Mouse (Mus musculus) hindbrain, postnatal 0 days (tissue): ENCODE measurements around the gene Dnmbp. TPM values are rescaled to one million over a fixed set of nuclear protein-coding genes. Genes with fewer than 3 reads are reported as not detected.
A peak's percentile ranks its signal among the peaks of the same experiment; 100 is the strongest.
"Not testable (repeated sequence)": the region's sequence is repeated elsewhere in the genome, so short reads cannot be mapped to it uniquely, and the experiment has no call there.

Source experiments
- ATAC-seq: fragments of 200-750 bp; cut with Nextera tagmentation; 2 replicates; pipeline ENCODE4 v1.8.0; 2017; ENCODE audit warnings: mild to moderate bottlenecking, moderate TSS enrichment, moderate library complexity
- DNase-seq: peaks from one replicate; pipeline ENCODE4 v3.0.0-alpha.2; 2015; ENCODE audit warnings: low spot score
- H3K27ac ChIP-seq: fragments of 300-500 bp; sonication (generic); 2 replicates; pipeline ENCODE4 v1.5.1; 2014; ENCODE audit warnings: mild to moderate bottlenecking
- H3K27me3 ChIP-seq: fragments of 300-500 bp; sonication (generic); 2 replicates; pipeline ENCODE4 v1.6.1; 2014; ENCODE audit warnings: low read length, mixed read lengths; ENCODE audit not compliant: insufficient read depth
- H3K36me3 ChIP-seq: fragments of 300-500 bp; sonication (generic); 2 replicates; pipeline ENCODE4 v1.6.1; 2014; ENCODE audit warnings: low read length, mixed read lengths; ENCODE audit not compliant: insufficient read depth
- H3K4me1 ChIP-seq: fragments of 300-500 bp; sonication (generic); 2 replicates; pipeline ENCODE4 v1.6.1; 2014; ENCODE audit warnings: antibody characterized with exemption, low read length, mixed read lengths; ENCODE audit not compliant: insufficient read depth
- H3K4me2 ChIP-seq: fragments of 300-500 bp; sonication (generic); 2 replicates; pipeline ENCODE4 v1.6.1; 2014; ENCODE audit warnings: low read depth, mild to moderate bottlenecking, low read length, moderate library complexity, mixed read lengths
- H3K4me3 ChIP-seq: fragments of 300-500 bp; sonication (generic); 2 replicates; pipeline ENCODE4 v1.5.1; 2014; ENCODE audit warnings: low read length
- H3K9ac ChIP-seq: fragments of 300-500 bp; sonication (generic); replicated peaks from 2 replicates; pipeline ENCODE4 v1.6.1; 2014; ENCODE audit warnings: mild to moderate bottlenecking, low read length, moderate library complexity, mixed read lengths
- H3K9me3 ChIP-seq: fragments of 300-500 bp; sonication (generic); 2 replicates; pipeline ENCODE4 v1.6.1; 2016; ENCODE audit warnings: low read length, mixed read lengths
- CTCF ChIP-seq: IDR thresholded peaks from 2 replicates; pipeline ENCODE4 v1.5.1; 2016; ENCODE audit warnings: antibody characterized with exemption, control low read depth, low read depth
- WGBS: fragments of 180-500 bp; shearing (Covaris S2); extraction: QIAGEN DNeasy Blood & Tissue Kit; methylation state at CpG from one replicate; pipeline ENCODE4 v1.1.7; 2014; 5-methylcytosine and 5-hydroxymethylcytosine counted together
- polyA plus RNA-seq: library from polyadenylated mRNA; unstranded; fragments of >200 nt; fragmentation: Nextera tagmentation; extraction: Ambion mirVana; gene quantifications from 2 replicates; pipeline ENCODE4 v1.2.1, GENCODE M21; 2015
- total RNA-seq: library from RNA; depleted of rRNA; stranded (reverse); fragments of >200 nt; gene quantifications from 2 replicates; pipeline ENCODE4 v1.2.3, GENCODE M21; 2014

Gene Dnmbp
- total and polyA plus RNA-seq, 2 experiments from 2014 or later: 6.5 to 13.3 TPM

- Histone ChIP-seq H3K27ac (no peak overlapping the region), H3K4me2 (no peak overlapping the region), H3K4me3 (no peak overlapping the region), H3K4me1 (no peaks in the 10 kb centered on the region), H3K36me3 (no peaks in the 10 kb centered on the region), H3K9ac (no peak overlapping the region), H3K9me3 (no peaks in the 10 kb centered on the region), H3K27me3 (no peaks in the 10 kb centered on the region)
- no peak for DNase-seq
- peak; percentile 42 for TF ChIP-seq CTCF
- no peak for ATAC-seq
- 86% methylated on average over 2 of the region's 2 CpGs for WGBS
Observed at GRCm38 (mm10) chr19:43961185-43961584, 21.2 kb upstream of the Dnmbp start.

GRCm38 (mm10) chr19:43960014-43960413 lies 20.0 kb upstream of the Dnmbp start:
- H3K27me3 ChIP-seq: no peaks in the 10 kb centered on the region
- H3K36me3 ChIP-seq: no peaks in the 10 kb centered on the region
- DNase-seq (no peak), ATAC-seq (no peak)
- no peak overlapping the region for H3K4me3 ChIP-seq
- no peak overlapping the region for H3K9ac ChIP-seq
- H3K4me2 ChIP-seq: no peak overlapping the region
- no peak for TF ChIP-seq CTCF
- WGBS: 90% methylated on average over 11 of the region's 11 CpGs
- H3K9me3 ChIP-seq: no peaks in the 10 kb centered on the region
- no peaks in the 10 kb centered on the region for H3K4me1 ChIP-seq
- no peak overlapping the region for H3K27ac ChIP-seq

- peak; percentile 65 for DNase-seq
- Histone ChIP-seq H3K4me2 (no peak overlapping the region), H3K27ac (no peak overlapping the region), H3K9me3 (no peaks in the 10 kb centered on the region), H3K27me3 (no peaks in the 10 kb centered on the region), H3K4me1 (no peaks in the 10 kb centered on the region), H3K9ac (no peak overlapping the region), H3K36me3 (no peaks in the 10 kb centered on the region), H3K4me3 (no peak overlapping the region)
- 25% methylated on average over 2 of the region's 2 CpGs for WGBS
- peak; percentile 85 for TF ChIP-seq CTCF
- ATAC-seq: no peak
Observed at GRCm38 (mm10) chr19:43959162-43959561, 19.2 kb upstream of the Dnmbp start.

- no peak for TF ChIP-seq CTCF
- H3K27me3 ChIP-seq: no peaks in the 10 kb centered on the region
- no peak overlapping the region for H3K4me2 ChIP-seq
- no peak for DNase-seq
- no peak overlapping the region for H3K4me3 ChIP-seq
- H3K9me3 ChIP-seq: no peaks in the 10 kb centered on the region
- no peak overlapping the region for H3K27ac ChIP-seq
- H3K4me1 ChIP-seq: no peaks in the 10 kb centered on the region
- H3K36me3 ChIP-seq: no peaks in the 10 kb centered on the region
- no peak overlapping the region for H3K9ac ChIP-seq
- no peak for ATAC-seq
- WGBS: 79% methylated on average over 4 of the region's 4 CpGs
Observed at GRCm38 (mm10) chr19:43957881-43958280, 17.9 kb upstream of the Dnmbp start.

- no peak for ATAC-seq
- Histone ChIP-seq H3K9ac (no peak overlapping the region), H3K4me1 (no peaks in the 10 kb centered on the region), H3K9me3 (no peaks in the 10 kb centered on the region), H3K4me2 (no peak overlapping the region), H3K36me3 (no peaks in the 10 kb centered on the region), H3K27ac (no peak overlapping the region), H3K27me3 (no peaks in the 10 kb centered on the region), H3K4me3 (no peak overlapping the region)
- DNase-seq: no peak
- 26% methylated on average over 4 of the region's 4 CpGs for WGBS
- TF ChIP-seq CTCF: no peak
Observed at GRCm38 (mm10) chr19:43957402-43957801, 17.4 kb upstream of the Dnmbp start.

- no peak overlapping the region for H3K9ac ChIP-seq
- H3K9me3 ChIP-seq: no peaks in the 10 kb centered on the region
- no peak overlapping the region for H3K27ac ChIP-seq
- H3K27me3 ChIP-seq: no peaks in the 10 kb centered on the region
- no peak overlapping the region for H3K4me3 ChIP-seq
- TF ChIP-seq CTCF: no peak
- H3K4me2 ChIP-seq: no peak overlapping the region
- WGBS: 71% methylated on average over 5 of the region's 5 CpGs
- ATAC-seq (no peak), DNase-seq (no peak)
- no peaks in the 10 kb centered on the region for H3K36me3 ChIP-seq
- no peaks in the 10 kb centered on the region for H3K4me1 ChIP-seq
Observed at GRCm38 (mm10) chr19:43955266-43955665, 15.3 kb upstream of the Dnmbp start.

- Histone ChIP-seq H3K4me3 (no peak overlapping the region), H3K4me1 (no peaks in the 10 kb centered on the region), H3K9me3 (no peaks in the 10 kb centered on the region), H3K27ac (no peak overlapping the region), H3K4me2 (no peak overlapping the region), H3K36me3 (no peaks in the 10 kb centered on the region), H3K27me3 (no peaks in the 10 kb centered on the region), H3K9ac (no peak overlapping the region)
- ATAC-seq: no peak
- TF ChIP-seq CTCF: no peak
- 73% methylated on average over 4 of the region's 4 CpGs for WGBS
- DNase-seq: no peak
Observed at GRCm38 (mm10) chr19:43954864-43955263, 14.9 kb upstream of the Dnmbp start.

GRCm38 (mm10) chr19:43952936-43953335 lies 12.9 kb upstream of the Dnmbp start:
- not testable (repeated sequence) for H3K27me3 ChIP-seq, H3K9me3 ChIP-seq, H3K9ac ChIP-seq, H3K4me2 ChIP-seq, H3K36me3 ChIP-seq, H3K4me1 ChIP-seq, DNase-seq, H3K27ac ChIP-seq, H3K4me3 ChIP-seq, ATAC-seq
- 96% methylated on average over 7 of the region's 8 CpGs for WGBS
